Mouse (Mus musculus) heart, postnatal 36 days (tissue): ENCODE data around the gene Far2. TPM values are rescaled to one million over a fixed set of nuclear protein-coding genes. Genes with fewer than 3 reads are reported as not detected.

ENCODE experiments used
- DNase-seq, 2 experiments: peaks; one replicate each; pipeline ENCODE4 v3.0.0; 2021 to 2022
- intact Hi-C: fragments of 180-260 bp; cut with DNase I; formaldehyde crosslinking; loops from one replicate; pipeline ENCODE4 v1.15.1; 2025
- total RNA-seq, 2 experiments: library from RNA; stranded (reverse); gene quantifications; 2 replicates each; pipeline ENCODE4 v1.2.3; 2021

Far2 gene
- not detected for total RNA-seq

DNA sequence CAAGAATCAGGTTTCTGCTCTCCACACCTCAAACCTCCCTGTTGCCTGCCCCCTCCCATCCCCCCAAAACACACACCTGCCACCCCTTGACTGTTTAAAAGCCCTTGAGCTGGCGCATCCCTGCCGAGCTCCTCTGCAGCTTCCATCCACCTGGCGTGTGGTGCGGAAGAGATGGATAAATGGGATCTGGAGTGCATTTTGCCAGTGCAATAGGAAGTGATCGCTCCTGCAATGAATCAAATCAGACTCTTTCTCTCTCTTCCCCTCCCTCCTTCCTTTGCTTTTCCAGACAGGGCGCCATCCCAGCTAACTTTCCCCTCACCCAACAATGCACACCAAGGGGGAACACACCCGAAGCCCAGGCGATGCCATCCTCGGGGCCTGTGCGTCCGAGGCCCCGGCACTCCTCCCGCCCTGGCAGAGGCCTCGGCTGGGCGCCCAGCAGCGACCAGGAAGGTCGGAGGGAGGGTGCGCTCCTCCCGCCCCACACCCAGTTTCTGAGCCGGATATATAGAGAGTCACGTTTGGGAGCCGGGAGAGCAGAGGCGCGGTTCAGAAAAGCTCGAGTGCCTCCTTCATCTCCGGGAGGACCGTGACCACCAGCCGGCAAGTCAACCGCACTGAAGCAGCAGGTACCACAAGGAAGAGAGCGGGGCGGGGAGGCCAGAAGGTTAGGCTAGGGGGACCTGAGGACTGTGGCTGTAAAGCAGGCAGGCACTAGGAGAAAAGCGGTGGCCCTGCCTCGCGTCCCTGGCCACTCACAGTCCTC, at the start of gene Far2:
Far2 (plus strand) TSS at position 379 of the 769 bp plus-strand sequence.
- intact Hi-C loops: no loop called here
- DNase-seq: no peak

DNA sequence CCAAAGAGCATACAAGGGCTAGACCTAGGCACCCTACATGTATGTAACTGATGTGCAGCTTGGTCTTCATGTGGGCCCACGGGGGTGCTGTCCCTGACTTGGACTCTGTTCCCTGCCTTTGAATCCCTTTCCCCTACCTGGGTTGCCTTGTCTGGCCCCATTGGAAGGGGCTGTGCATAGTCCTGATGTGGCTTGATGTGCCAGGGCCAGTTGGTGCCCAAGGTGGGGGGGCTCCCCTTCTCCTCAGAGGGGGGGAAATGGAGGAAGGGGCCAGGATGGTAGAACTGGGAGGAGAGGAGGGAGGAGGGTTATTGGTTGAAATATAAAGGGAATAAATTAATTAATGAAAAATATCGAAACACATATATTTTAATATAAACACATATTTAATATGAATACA, 46.6 kb upstream of the Far2 start:
- intact Hi-C loops: loop anchor here (2.0 kb wide), 1 partner anchor 136 kb away; no protein-coding TSS in a partner anchor
- no peak for DNase-seq

DNA sequence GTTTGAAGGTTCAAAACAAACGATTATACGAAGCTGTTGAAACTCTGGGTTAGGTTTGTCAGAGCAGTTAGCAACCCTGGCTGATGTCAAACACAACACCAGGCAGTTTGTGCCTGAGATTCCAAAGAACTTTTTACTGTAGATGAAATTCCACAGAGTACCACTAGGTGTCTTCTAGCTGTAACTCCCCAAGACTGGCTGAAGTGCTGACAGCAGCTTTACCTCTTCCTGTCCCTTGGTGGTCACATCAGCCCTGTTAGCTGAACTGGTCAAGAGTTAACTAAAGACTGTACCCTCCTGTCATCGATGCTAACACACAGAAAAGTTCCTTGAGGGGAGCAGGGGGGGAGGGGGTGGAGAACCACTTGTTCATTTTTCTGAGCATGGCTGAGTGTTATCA, 46.0 kb upstream of the Far2 start:
- DNase-seq: no peak
- intact Hi-C loops: loop anchor here (2.0 kb wide), 1 partner anchor 136 kb away; no protein-coding TSS in a partner anchor

DNA sequence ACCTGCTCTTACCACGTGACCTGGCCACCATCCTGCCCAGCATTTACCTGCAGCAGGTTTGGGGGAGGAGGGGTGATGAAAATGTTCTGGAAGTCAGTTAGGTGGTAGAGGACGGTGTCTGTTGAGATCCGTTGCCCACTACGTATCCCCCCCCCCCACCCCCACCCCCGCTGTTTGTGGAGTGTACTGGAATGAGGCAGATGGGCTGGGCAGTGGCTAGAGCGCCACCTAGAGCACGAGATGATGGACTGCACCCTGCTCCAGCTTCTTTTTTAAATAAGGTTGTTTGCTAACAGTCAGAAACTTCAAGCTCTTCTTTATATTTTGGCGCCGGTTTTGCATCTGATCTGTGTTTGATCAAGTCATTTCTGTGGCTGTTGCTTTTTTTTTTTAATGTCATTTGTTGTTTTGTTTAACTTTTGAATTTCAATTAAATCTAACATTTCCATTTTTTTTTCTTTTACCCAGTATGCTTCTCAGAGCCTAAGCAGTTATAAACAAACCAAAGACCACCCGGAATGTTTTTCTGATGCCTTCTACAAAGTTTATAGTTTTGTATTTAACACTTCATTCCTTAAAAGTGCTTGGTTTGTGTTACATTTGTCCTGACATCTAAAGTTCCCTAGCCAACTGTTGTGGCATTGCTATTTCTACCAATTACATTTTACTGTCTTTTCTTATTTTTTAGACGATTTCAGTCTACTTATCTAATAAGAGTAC, 40.8 kb upstream of the Far2 start:
- DNase-seq: no peak
- intact Hi-C loops: no loop called here

DNA sequence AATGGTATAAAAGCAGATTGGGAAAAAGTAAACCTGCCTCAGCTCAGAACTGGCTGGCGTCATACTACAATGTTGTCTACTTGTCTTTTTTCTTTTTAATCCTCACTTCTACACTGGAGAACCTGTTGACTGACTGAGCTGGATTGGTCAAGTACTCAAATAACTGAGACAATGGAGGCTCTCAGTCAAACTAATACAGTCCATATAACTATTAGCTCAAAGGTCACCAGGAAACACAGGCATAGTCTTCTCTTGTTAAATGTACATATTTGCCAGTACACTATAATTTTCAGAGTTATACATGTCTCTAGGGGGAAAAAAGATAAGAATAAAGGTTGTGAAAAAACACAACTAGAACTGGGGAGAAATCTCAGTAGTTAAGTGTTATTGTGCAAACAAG, 6.3 kb upstream of the Far2 start:
- intact Hi-C loops: no loop called here

DNA sequence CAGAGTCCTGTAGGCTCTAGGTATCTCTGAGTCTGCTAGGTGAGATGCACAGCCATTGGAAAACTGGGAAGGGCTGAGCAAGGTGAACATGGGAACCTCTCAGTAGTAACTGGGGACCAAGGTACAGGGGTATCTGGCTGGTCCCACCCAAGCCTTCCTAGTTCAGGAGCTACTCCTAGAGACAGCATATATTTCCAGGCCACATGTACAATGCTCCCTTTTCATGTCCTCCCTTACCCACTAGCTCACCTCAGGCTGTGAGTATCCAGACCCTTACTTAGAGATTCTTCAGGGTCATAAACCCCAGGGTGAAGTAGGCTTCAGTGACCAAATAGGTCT, 560 bp downstream of the Far2 start:
- intact Hi-C loops: no loop called here

More for the DNA sequence above, 6.3 kb upstream of the Far2 start:
- no peak for DNase-seq

DNA sequence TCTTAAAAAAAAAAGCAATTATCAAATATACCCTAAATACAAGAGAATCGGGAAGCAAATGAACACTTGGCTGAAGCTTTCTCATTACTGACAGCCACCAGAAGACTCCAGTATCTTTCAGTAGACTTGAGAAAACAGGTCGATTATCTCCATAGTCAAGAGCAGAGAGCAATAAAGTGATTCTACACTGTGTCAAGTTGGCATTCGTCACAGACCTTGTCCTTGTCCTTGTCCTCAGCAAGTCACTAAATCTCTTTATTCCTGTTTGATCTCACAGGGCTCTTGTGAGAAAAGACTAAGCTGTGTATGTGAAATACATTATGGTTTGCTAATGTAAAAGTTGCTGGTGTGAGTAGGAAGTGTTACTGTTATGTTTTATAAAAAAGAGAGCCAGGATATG, 16.1 kb downstream of the Far2 start:
- no peak for DNase-seq
- intact Hi-C loops: no loop called here

More for the DNA sequence above, 560 bp downstream of the Far2 start:
- DNase-seq: no peak

DNA sequence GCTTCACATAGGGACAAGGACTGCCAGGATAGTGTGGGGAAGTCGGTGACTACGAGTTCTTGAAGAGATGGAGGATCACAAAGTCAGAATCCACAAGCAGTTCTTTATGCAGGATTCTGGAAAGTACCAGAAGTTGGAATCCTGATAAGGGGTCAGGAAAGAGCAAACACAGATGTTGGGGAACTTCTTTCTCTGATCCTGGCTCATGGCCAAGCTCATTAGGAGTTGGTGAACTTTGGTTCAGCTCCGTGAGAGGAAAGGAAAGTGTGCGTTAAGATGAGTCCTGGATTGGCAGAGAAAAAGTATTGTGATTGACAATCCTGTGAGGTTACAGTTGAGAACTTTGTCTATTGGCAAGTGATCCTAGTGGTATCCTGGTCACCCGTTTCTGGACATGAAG, 19.2 kb downstream of the Far2 start:
- intact Hi-C loops: no loop called here

DNA sequence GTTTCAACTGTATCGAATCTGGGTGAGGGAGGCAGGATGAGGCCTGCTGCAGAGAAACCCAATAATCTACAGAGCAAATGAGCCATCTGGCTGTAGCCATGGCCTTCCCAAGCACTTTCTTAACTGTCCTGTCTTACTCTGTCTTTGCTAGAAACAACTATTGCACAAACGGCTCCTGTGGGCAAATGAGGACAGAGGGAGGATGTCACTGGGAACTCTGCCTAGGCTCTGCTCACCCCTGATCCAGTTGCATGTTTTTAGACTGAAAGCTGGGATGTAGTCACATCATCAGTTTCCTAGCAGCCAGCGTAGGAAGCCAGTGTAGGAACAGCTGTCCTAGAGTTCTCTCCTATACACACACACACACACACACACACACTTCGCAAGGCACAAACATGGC, 21.7 kb downstream of the Far2 start:
- DNase-seq: no peak
- intact Hi-C loops: no loop called here

More for the DNA sequence above, 19.2 kb downstream of the Far2 start:
- no peak for DNase-seq

DNA sequence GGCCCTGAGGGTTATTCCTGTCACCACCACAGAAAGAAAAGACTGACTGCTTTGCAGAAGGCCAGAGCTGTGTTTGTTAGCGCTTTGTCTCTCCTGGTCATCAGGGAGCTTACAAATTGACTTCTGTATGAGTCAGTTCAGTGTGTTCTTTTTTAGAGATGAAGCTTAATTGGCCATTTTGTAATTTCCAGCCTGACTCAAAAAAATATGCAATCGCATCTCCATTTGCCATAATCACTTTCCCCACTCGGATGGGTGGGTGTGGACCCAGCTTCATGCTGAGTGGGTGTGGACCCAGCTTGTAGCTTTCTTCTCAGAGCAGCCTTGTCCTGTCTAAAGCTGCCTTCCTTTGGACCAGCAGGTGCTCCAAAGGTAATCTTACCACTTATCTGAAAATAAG, 26.5 kb downstream of the Far2 start:
- intact Hi-C loops: no loop called here
- DNase-seq: no peak

DNA sequence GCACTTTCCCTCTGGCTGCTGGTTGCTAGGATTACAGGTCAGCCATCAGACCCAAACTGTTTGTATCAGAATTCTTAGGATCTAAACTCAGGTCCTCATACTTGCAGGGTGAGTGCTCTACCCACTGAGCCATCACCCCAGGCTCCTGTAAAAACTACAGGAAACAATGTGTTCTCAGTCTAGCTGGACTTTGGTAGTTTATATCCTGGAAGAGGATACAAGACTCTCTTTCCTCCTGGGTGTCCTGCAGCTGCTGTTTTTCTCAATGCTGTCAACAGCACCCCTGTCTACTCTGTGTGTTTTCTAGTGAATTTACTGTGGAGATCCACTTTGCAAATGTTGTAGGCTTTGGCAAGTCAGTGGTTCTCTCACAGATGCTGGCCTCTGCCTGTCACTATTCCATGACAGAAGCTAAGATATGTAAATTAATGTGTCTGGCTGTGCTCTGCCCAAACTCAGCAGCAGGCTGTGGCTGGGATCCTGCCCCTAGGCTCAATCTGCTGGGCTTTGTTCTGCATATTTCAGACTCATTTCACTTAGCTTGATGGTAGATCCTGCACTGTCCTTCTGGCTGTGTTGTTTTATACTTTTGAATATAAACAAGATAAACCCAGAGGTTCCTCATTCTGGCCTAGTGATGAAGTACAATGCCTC, 27.3 kb downstream of the Far2 start:
- intact Hi-C loops: no loop called here
- no peak for DNase-seq

DNA sequence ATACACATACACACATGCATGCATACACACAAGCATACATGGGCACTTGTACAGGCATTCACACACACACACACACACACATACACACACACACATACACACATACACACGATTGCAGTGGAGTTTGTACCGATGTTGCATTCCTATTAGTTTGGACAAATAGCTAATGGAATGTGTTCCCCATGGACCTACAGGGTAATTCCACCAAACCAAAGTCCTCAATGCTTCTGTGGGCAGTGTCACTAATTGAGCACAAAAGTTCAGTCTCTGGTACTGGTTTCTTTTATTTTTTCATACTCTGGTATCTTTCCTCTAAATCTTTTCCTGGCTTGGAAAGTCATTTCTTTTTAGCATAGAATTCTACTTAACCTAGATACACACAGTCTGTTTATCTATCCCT, 36.8 kb downstream of the Far2 start:
- intact Hi-C loops: no loop called here
- DNase-seq: no peak

DNA sequence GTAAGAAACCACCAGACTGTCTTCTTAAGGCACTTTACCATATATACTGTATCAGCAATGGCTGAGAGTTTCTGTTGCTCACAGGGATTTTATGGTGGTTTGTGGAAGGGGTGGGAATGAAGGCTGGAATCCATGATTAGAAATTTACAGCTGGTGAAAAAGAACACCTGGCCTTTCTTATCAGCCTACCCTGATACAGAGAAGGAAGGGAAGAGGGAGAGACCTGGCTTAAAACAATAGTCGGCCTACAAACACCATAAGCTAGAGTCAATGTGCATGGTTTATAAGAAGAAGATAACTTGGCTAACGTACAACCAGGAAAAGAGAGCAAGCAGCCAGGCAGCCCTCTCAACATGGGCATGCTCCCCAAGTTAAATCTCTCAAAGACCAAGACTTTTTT, 37.3 kb downstream of the Far2 start:
- intact Hi-C loops: no loop called here

DNA sequence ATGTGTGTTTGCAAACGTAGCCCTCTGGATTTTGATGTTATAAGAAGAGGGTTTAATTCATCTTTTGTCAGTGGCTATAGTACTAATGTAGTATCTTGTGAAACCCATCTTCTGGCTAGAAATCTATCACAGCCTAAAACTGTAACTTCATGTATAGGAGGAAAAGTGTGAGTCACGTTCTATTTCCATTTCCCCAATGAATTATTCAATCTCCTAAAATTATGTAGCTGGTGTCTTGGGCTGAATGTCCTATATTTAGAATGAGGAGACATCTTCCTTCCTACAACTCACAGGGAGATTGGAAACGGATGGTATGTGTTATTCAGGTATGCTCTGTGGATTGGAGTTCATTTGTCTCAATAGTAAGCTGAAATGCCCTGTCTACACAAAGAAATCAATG, 50.0 kb downstream of the Far2 start:
- DNase-seq: no peak

More for the DNA sequence above, 37.3 kb downstream of the Far2 start:
- DNase-seq: no peak

DNA sequence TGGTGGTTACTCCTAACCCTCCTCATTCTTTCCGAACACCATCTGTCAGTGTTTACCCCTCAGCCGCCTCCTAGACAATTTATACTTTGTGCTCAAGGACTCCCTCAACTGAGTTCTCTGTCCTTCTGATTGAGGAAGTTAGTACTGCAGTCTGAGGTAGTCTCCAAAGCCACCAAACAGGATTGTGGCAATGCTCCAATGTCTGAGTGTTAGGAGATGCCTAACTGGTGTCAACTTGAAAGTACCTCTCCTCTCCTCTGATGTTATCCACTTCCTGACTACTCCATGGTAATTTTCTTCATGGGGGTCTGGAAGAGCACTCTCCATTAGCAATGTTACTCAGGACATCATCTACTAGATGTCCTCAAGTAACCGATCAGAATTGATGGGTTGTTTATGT, 54.9 kb downstream of the Far2 start:
- no peak for DNase-seq
- intact Hi-C loops: no loop called here

More for the DNA sequence above, 50.0 kb downstream of the Far2 start:
- intact Hi-C loops: no loop called here

DNA sequence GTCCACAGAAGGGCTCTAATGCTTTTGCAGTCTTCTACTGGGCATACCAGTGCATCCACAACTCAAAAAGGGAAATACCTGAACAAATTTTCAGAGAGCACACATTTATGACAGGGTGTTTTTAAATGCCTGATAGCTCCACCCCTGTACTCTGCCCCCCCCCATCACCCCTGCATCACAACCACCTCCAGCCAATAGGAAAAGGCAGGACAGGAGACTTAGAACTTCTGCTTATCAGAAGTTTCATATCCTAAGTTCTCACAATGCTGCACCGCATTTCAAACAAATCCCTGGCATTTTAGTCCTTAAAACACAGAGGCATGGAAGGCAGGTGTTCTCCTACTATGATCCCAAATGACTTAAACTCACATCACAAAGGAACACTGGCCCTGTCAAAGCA, 55.4 kb downstream of the Far2 start:
- intact Hi-C loops: no loop called here
- no peak for DNase-seq

DNA sequence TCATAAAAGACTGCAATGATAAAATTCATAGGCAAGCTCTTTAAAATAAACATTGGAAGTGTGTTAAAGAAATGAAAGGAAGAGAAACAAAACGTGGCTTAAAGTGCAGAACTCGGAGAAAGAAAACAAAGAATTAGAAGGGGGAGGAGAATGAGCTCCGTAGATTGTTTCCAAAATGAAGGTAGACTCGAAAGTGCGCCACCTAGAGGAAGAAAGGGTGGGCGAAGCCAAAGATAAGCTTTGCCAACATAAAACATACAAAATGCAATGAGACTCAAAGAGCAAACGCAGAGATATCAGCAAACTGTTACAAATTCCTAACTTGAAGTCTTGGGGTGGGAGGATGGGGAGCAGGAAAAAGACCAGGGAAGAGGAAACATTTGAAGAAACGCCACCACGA, 57.2 kb downstream of the Far2 start:
- DNase-seq: no peak
- intact Hi-C loops: no loop called here

DNA sequence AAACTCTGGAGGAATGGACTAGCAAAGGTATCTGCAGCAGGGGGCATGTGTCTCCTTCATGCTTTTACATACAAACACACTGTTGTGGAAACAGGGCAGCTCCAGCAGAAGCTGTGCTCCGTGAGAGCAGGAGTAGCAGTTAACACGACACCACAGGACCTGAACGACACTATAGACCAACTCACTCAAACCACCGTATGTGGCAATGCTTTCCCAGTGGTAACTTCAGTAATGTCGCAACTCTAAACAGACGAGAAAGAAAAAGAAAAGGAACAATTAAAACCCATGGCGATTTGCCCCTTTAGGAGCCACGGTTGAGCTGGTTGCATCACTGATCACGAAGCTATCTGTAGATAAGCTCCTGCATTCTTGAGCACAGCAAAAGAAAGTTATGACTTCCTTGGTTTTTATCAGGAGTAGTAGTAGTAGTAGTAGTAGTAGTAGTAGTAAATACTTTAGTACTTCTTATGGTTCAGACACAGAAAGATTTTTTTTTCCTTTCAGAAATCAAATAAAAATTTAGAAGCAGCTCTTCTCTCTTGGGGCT, 58.7 kb downstream of the Far2 start:
- no peak for DNase-seq

DNA sequence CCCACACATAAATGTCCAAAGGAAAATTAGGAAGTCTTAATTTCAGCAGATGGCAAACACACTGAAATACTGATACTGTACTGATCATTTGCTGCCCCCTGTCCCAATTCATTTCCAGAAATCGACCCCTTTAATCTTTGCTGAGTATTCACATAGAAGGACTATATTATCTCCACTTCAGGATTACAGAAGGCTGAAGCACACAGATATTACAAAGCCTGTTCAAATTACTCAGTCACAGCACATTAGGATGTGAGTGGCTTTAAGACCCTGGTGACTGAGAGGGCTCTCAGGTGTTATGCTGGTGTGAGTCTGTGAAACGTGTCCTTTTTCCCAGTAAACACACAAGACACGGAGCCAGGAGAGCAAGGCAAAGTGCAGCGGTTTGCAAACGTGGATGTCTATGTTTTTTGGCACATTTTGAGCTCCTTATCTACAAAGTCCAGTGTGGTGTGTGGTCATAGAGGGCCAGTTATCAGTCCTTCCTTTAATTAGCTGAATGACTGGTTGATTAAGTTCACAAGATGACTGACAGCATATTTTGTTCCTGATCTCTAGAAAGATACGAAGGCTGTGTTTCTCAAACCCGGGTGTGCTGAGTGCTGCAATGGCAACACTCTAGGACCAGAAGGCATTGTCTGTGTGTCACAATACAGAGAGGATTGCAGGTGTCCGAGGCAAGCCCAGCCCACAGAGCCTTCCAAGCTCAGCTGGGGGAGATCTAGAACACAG, 61.8 kb downstream of the Far2 start:
- intact Hi-C loops: no loop called here
- DNase-seq: no peak

More for the DNA sequence above, 58.7 kb downstream of the Far2 start:
- intact Hi-C loops: no loop called here

DNA sequence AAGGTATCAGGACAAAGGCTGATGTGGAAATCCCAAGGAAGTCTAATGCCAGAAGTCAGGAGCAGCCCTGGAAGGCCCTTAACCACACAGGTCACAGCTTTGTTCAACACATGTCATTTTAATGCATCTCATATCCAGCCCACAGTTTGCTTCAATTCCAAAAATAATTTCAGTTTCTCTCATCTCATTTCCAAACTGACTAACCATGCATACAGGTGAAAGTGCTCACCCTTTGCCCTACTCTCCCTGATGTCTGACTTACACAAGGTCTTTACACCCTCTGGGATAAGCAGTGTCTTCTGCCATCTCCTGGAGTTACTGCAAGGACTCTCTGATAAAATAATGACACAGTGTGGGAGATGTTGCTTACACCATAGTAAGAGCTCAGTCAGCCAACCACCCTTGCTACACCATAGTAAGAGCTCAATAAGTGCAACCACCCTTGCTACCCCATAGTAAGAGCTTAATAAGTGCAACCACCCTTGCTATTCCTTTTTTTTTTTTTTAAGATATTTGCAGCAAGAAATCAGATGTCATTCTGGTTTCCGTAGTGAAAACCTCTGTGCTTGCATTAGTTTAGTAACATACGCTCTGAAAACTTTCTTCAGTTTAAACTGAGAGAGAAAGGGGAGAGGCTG, 64.1 kb downstream of the Far2 start:
- no peak for DNase-seq
- intact Hi-C loops: no loop called here
